Mouse (Mus musculus) brain, adult 10 weeks (tissue): ENCODE results near the gene Mcmbp. TPM values are rescaled to one million over a fixed set of nuclear protein-coding genes. Genes with fewer than 3 reads are reported as not detected.

Source experiments
- polyA plus RNA-seq: library from polyadenylated mRNA; stranded (reverse); fragments of 350-450 nt; fragmentation: Illumina TruSeq; extraction: RNeasy Lipid Tissue Mini Kit (QIAGEN cat#74804); gene quantifications from one replicate; pipeline ENCODE4 v1.2.3, GENCODE M21; 2015; ENCODE audit warnings: low read depth, low replicate concordance

The Mcmbp gene
- polyA plus RNA-seq: 12.7 TPM

DNA sequence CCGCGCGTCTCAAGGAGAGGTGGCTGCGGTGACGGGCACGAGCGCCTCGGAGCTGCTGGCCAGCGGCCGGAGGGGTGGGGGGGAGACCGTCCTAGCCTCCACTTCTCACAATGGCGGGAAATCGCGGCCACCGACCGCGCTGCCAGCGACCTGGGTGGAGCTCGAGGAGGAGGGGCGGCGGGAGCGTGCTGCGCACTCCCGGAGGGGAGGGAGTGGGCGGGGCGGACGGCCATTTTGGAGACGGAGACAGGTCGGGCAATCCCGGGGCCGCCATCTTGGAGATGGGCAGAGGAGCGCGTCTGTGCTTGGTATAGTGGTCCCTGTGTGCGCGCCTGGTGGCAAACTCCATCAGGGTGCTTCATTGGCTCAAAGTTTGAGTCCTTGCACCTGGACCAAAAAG is at the start of gene Mcmbp:
Gene Mcmbp, minus strand, starts transcription at position 162 of the 400 bp plus-strand sequence.

DNA sequence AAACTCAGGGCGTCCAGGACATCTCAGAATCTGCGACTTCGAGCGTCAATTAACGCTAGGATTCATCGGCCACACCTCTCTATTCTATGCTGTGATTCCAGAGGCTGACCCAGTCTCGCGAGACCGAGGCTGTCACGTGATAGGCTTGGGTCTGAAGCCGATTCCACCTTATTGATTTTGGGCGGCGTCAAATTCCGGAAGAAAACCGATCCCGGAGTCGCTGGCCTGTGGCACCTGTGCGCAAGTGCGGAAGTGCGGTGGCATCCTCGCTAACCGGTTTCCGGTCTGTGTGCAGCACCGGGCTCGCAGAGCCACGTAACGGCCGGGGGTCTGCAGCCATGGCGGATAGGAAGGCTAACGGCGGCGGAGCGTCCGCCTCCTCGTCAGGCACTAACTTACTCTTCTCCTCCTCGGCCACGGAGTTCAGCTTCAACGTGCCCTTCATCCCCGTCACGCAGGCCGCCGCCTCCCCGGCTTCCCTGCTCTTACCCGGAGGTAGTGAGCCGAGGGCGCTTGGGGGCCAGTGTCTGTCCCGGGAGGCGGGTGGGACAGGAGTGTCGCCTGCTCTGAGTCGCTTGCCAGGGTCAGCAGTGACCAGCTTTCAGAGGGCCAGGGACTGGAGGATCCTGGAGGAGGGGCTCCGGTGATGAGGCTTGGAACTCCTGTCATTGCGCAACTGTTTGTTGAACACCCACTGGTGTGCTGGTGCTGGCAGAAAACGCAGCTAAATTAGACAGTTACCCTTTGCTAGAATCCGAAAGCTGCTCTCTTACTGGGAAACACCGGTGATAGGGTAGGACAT is 4.6 kb upstream of the Mcmbp start, which contains the start of gene Sec23ip:
Gene Sec23ip, plus strand, starts transcription at position 260 of the 802 bp plus-strand sequence.

Other genes starting within 250 kb of the Mcmbp start
- gene Bag3, start 216.9 kb downstream of the Mcmbp start, polyA plus RNA-seq: 6.1 TPM
- gene Inpp5f, start 129.2 kb downstream of the Mcmbp start, polyA plus RNA-seq: 121 TPM
- 20.7 TPM for gene Sec23ip, start 4.4 kb upstream of the Mcmbp start, polyA plus RNA-seq